Mouse (Mus musculus): ENCODE measurements at regions not wholly inside any gene's neighbourhood (a gene's known extent, or its start where the extent isn't known, plus 50 kb on each side); places are given as distances from the start of the nearest gene placed in this dataset.

DNA sequence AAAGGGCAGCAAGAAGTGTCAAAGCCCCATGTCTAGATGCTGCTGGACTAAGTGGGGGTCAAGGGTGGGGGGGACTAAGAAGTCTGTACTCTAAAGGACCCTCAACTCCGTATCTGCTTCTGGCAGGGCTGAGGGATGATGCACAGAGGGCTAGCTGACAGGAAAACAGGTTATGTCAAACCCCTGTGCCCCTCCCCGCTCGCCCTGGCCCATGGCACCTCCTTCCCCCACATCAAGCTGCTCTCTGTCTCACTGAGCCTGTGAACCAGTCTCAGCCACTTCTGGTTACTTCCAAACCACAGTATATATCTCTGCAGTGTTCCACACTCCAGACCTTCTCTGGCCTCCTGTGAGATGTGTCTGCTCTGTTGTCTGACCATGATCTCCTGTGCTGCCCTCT is 63.8 kb upstream of the Ubl3 start:
- no peak for DNase-seq (ENCODE audit: low read depth, low spot score)

DNA sequence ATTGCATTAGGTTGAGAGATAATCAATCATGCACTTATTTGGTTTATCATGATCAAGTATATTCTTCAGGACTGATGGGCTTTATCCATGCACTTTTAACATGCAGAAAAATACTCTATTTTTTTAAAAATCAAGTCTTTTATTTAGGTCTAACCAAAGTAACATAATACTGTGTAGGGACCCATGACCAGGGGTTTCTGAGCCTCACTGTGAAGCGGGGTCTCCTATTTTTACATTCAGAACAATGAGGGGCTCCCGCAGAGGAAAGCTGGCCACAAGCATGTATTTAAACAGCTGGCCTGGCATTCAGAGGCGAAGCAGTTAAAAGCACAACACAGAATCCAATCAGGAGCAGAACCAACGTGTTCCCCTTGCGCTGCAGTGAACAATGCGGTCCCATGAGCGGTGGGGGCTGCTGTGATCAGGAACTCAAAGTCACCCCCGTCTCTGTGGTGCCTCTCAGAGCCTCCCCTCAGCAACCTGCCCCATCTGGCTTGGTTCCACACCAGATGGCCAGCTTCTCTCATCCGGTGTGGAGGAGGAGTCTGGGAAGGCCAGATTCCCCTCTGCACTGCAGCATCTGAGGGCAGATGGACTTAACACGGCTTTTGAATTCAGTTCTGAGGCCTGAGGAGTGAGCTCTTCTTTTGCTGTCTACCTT is 63.2 kb upstream of the Ubl3 start:
- peak; percentile 41 for DNase-seq (ENCODE audit: low read depth, low spot score)

DNA sequence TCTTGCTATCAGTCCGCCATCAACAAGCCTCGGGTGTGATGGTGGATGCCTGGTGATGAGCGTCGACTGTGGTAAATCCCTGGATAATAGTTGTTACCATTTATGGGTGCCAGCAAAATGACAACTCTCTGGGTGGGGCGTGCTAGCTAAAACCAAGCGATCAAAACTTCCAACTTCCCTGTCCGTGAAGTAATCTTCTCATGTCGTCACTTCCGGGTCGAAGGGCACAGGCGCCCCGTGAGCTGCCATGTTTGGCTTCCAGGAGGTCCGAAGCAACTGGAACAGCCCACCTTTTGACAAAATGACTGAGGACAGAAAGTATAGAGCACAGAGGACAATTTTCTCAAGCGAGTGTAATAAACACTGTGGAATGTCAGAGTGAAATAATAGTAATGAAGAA is 62.5 kb upstream of the Ubl3 start:
- no peak for DNase-seq (ENCODE audit: low read depth, low spot score)

DNA sequence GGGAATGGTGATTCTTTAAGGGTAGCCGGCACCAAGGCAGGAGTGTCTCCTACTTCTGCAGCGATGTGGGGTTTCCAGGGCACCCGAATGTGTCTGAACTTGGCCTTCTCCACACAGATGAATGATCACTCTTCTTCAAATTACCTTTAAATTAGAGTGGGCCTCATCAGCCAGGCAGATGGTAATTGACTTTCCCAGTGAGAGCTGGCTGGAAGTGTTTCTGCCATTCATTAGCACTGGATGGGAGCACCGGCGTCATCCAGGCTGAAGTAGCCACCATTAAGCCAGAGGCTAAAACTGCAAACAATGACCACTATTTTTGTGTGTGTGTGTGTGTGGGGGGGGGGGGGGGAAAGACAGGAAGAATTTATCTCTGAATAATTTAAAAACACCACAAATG is 58.7 kb upstream of the Ubl3 start:
- no peak for DNase-seq (ENCODE audit: low read depth, low spot score)

DNA sequence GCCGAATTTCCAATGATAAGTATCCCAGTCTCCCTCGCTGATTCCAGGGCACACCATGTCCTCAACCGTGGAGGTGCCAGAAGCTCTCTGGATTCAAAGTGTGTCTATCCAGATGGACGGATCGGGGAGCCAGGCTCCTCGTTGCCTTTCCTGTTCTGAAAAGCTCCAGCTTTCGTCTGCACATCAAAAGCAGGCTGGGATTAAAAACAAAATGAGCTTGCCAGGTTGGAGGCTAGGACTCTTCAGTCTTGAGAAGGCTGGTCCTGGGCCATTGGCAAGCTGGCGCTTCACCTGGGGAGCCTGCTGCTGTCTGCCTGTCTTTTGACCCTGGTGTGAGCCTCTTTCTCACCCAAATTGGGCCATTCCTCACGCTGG is 56.9 kb upstream of the Ubl3 start:
- no peak for DNase-seq (ENCODE audit: low read depth, low spot score)

DNA sequence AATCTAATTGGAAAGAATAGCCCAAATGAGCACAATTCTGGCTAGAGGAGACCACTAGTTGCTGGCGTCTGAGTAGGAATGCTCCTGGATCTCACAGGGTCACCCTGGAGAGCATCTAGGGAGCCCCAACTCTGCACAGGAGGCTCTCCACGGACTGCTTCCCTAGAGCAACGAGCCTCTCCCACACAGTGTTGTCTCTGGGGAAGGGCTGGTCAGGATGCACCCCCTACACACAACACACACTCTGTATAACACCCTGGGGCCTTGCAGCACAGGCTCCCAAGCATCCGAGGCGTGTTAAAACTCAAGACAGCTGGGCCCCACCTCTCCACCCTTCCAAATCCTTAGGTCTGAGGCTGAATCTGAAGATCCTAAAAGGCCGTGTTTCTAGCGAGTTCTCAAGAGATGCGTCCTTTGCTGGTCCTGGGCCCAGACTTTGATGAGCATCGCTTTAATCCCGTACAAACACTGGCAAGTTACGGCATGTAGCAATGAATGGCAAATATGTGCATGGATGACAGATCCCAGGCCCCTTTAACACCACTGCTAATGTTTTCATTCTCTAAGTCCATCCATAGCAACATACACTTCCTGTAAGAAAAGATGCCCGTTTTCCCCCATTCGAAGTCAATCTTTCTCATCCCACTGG is 56.4 kb upstream of the Ubl3 start:
- DNase-seq (ENCODE audit: low read depth, low spot score) = no peak

DNA sequence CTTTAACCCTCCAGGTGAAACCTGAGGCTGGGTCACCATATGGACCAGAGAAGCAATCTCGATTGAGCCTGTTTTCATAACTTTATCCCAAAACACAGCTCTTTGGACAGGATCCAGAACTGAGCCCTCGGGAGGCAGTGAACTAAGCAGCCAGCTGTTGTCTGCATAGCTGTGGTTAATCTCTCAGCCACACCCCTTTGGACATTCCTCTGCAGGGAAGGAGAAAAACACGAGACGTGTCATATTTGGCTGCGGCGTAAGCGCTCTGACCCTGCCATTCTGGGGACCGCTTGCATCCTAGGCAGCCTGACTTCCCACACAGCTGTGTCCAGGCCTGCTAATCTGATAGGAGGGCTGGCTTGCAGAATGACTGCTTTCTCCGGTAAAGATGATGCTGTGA is 55.6 kb upstream of the Ubl3 start:
- DNase-seq (ENCODE audit: low read depth, low spot score) = peak; percentile 22

DNA sequence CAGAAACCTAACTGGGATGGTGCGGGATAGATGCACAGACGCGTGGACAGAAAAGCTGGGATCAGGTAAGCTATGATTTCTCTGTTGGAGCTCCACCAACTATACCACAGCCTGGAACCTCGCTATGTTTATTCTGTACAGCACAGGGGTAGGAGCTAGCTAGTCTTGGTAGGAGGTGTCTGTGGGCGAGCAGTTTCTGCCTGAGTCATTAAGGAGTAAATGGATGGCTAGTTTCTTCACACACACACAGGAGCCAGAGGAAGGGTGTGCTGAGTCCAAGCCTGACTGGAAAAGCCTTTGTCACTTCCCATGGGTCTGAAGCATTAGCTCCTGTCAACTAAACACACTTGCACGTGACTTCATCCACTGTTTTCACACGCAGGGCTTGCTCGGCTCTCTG is 53.1 kb upstream of the Ubl3 start:
- DNase-seq (ENCODE audit: low read depth, low spot score) = no peak

All from retina, adult 2 months (tissue).